Mouse (Mus musculus) lung, postnatal 14 days (tissue): ENCODE results near the gene Alg9.

Experiments
- DNase-seq: peaks from one replicate; pipeline ENCODE4 v3.0.0; 2021

Alg9 gene

GRCm38 (mm10) chr9:50889964-50890363 lies 115.1 kb downstream of the Alg9 start:
- DNase-seq, result no peak

GRCm38 (mm10) chr9:50890494-50891090 lies 115.8 kb downstream of the Alg9 start:
- no peak for DNase-seq
